Mouse (Mus musculus): Measurements from ENCODE around the gene Bcl10.

DNA sequence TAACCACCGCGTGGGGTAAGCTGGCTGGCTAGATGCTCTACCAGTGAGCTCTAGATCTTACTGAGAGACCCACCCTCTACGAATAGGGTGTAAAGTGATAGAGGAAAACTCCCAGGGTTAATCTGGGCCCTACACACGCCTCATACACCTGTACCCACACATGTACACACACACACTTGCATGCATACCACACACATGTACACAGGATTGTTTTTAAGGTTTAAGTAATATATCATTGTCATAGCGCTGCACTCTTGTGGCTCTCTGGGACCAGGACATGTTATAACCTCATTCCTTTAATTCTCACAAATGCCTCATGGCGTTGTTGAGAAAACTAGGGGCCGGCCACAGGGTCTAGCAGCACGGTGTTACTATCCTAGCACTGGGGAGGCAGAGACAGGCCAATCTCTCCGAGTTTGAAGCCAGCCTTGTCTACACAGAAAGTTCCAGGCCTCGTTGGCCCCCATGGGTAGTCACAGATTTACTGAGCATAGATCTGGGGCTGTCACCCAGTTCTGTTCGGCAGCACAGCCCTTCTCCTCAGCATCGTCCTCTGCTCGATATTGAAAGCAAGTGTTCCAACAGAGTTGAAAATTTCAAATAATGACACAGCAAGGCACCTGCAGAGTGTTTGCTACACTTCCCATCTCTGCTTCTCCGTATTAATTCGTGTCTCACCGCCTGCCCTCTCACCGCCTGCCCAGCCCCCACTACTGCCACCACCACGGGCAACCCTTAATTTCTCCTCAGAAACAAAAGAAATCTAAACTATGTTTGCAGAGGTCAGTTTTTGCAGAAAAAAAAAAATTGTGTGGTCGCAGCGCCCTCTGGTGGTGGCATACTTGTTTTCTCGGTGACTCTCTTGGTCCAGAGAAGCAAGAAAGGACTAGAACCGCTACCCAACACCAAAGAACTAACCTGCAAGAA, 17.5 kb upstream of the Bcl10 start:
- TF ChIP-seq CTCF (IDR thresholded peaks at IDR 0.05; ENCODE audit: borderline replicate concordance, insufficient read depth, low read depth, low read length) (peak; percentile 73), POLR2A (IDR thresholded peaks at IDR 0.05; ENCODE audit: borderline replicate concordance, insufficient read depth, low read length) (no peak)

All from cerebellum, adult 2 months (tissue).